Mouse (Mus musculus): ENCODE measurements at regions not wholly inside any gene's neighbourhood (a gene's known extent, or its start where the extent isn't known, plus 50 kb on each side); places are given as distances from the start of the nearest gene placed in this dataset.

DNA sequence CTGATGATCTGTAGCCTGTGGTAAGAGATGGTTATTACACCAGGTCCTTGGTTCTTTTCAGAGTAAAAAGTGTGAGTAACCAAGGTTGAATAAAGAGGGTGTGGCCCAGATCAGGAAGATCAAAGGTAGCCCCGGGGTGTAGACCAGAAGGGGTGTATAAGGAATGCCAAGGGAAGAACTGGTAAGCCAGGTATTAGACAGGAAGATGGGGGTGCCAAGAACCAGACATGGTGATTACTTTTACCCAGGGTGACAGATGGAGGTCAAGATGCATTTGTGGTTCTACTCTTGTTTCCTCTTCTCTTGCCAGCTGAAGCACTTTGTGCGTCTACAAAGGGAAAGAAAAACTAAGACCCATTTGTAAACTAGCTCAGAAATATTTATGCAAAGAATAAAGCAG, 420.3 kb downstream of the Cd109 start:
- Histone ChIP-seq H3K4me2 (replicated peaks) (no peak overlapping the region), H3K9ac (no peak overlapping the region), H3K4me3 (replicated peaks) (no peak overlapping the region), H3K36me3 (no peaks in the 10 kb centered on the region), H3K4me1 (replicated peaks) (no peaks in the 10 kb centered on the region; the same call in 1 of the 2 replicates), H3K27ac (no peak overlapping the region), H3K9me3 (no peaks in the 10 kb centered on the region), H3K27me3 (replicated peaks) (no peaks in the 10 kb centered on the region)
- ATAC-seq, result no peak
- WGBS, result 88% methylated on average over 2 of the region's 2 CpGs

DNA sequence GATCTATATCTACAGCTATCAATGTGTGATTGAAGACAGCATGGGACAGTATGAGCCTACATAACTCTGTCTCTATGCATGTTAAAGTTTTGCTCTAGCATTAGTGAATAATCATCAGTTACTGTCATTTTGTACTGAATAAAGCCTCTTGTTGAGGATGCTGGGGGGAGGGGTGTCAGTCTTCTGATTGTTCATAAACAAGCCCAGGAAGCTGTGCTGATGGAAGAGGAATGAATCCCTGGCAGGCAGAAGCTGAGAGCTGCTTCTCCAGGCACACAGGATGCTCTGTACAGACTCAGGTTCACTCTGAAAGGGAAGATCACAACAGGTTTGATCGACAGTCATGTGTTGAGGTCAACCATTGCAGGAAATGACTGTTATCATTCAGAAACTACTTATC, 421.7 kb downstream of the Cd109 start:
- 67% methylated on average over 1 of the region's 1 CpGs for WGBS
- H3K4me1 ChIP-seq (replicated peaks), result no peaks in the 10 kb centered on the region; the same call in 1 of the 2 replicates
- H3K4me2 ChIP-seq (replicated peaks), result no peak overlapping the region
- H3K27me3 ChIP-seq (replicated peaks), result no peaks in the 10 kb centered on the region
- H3K9ac ChIP-seq, result no peak overlapping the region
- no peak overlapping the region for H3K27ac ChIP-seq
- no peaks in the 10 kb centered on the region for H3K9me3 ChIP-seq
- no peak overlapping the region for H3K4me3 ChIP-seq (replicated peaks)
- no peaks in the 10 kb centered on the region for H3K36me3 ChIP-seq
- no peak for ATAC-seq

DNA sequence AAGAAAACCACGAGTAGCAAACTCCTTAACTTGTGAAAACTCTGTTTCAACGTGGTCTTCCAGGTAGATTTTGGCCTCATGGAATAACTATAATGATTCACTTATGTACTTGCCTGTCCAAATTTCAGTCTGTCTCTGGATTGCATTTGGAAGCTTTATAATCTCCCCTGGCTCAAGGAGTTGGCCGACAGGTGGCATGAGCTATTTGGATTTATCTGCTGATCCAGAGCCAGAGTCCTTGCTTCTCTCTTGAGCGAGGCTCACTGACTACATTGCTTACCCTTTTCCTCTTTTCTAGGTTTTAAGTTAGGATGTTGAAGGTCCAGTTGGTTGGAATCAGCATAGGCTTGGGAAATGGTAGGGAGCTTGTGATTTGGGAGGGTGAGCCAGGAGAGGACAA, 423.6 kb downstream of the Cd109 start:
- ATAC-seq, result no peak
- Histone ChIP-seq H3K9ac (no peak overlapping the region), H3K27ac (no peak overlapping the region), H3K9me3 (no peaks in the 10 kb centered on the region), H3K4me2 (replicated peaks) (no peak overlapping the region), H3K36me3 (no peaks in the 10 kb centered on the region), H3K27me3 (replicated peaks) (no peaks in the 10 kb centered on the region), H3K4me3 (replicated peaks) (no peak overlapping the region), H3K4me1 (replicated peaks) (no peaks in the 10 kb centered on the region; the same call in 1 of the 2 replicates)
- 82% methylated on average over 4 of the region's 4 CpGs for WGBS

DNA sequence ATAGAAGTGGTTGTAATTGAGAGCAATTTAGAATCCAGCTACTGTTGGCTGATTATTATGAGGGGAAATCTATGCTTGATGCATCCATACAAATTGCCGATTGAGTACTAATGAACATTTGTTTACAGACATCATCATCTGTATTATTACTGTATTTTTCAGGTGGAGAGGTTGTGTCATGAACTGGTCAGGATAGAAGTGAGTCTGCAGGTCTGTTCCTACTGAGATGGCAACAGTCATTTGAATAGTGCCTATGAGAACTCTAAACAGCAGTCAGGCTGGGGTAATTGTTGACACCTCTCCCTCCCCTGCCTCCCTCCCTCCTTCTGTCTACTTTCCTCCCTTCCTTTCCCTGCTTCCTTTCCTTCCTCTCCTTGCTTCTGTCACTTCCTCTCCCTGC, 429.0 kb downstream of the Cd109 start:
- H3K27me3 ChIP-seq (replicated peaks), result no peaks in the 10 kb centered on the region
- H3K36me3 ChIP-seq, result no peaks in the 10 kb centered on the region
- no peak overlapping the region for H3K27ac ChIP-seq
- no peak for ATAC-seq
- no peak overlapping the region for H3K9ac ChIP-seq
- 91% methylated on average over 1 of the region's 1 CpGs for WGBS
- no peaks in the 10 kb centered on the region for H3K4me1 ChIP-seq (replicated peaks)
- no peak overlapping the region for H3K4me2 ChIP-seq (replicated peaks)
- no peaks in the 10 kb centered on the region for H3K9me3 ChIP-seq
- H3K4me3 ChIP-seq (replicated peaks), result no peak overlapping the region

GRCm38 (mm10) chr9:79045314-79045713, 430.0 kb downstream of the Cd109 start:
- 5% methylated on average over 2 of the region's 2 CpGs for WGBS
- Histone ChIP-seq H3K4me2 (replicated peaks) (no peak overlapping the region), H3K27ac (no peak overlapping the region), H3K9me3 (no peaks in the 10 kb centered on the region), H3K4me3 (replicated peaks) (no peak overlapping the region), H3K27me3 (replicated peaks) (no peaks in the 10 kb centered on the region), H3K4me1 (replicated peaks) (no peaks in the 10 kb centered on the region), H3K36me3 (no peaks in the 10 kb centered on the region), H3K9ac (no peak overlapping the region)
- no peak for ATAC-seq

- Histone ChIP-seq H3K27ac (no peak overlapping the region), H3K36me3 (no peaks in the 10 kb centered on the region), H3K27me3 (replicated peaks) (no peaks in the 10 kb centered on the region), H3K9ac (no peak overlapping the region), H3K9me3 (no peaks in the 10 kb centered on the region), H3K4me1 (replicated peaks) (no peaks in the 10 kb centered on the region), H3K4me2 (replicated peaks) (no peak overlapping the region), H3K4me3 (replicated peaks) (no peak overlapping the region)
- WGBS, result 69% methylated on average over 3 of the region's 3 CpGs
- ATAC-seq, result no peak
These were observed 456.6 kb downstream of the Cd109 start for GRCm38 (mm10) chr9:79071961-79072360.

DNA sequence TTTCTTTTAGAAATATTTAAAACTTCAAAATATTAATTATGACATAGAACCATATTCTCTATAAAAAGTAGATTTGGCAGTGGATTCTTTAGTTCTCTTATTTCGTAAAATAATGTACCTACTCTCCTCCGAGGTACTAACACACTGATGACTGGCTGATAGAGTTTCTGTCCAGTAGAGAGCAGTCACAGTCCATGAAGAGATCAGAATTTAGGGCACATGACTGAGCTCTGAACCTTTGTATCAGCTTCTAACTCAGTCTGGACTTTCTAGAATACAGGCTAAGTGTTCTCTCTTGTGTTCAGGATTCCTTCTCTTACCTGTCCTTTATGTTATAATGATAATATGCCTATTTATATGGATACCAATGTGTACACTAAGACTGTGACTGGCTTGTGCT, 494.3 kb downstream of the Cd109 start:
- H3K27ac ChIP-seq, result no peak overlapping the region
- 78% methylated on average over 2 of the region's 2 CpGs for WGBS
- peak; percentile 77 for ATAC-seq
- no peak overlapping the region for H3K4me2 ChIP-seq (replicated peaks)
- H3K9ac ChIP-seq, result no peak overlapping the region
- no peaks in the 10 kb centered on the region for H3K36me3 ChIP-seq
- H3K4me1 ChIP-seq (replicated peaks), result no peaks in the 10 kb centered on the region
- no peaks in the 10 kb centered on the region for H3K9me3 ChIP-seq
- no peaks in the 10 kb centered on the region for H3K27me3 ChIP-seq (replicated peaks)
- no peak overlapping the region for H3K4me3 ChIP-seq (replicated peaks)

DNA sequence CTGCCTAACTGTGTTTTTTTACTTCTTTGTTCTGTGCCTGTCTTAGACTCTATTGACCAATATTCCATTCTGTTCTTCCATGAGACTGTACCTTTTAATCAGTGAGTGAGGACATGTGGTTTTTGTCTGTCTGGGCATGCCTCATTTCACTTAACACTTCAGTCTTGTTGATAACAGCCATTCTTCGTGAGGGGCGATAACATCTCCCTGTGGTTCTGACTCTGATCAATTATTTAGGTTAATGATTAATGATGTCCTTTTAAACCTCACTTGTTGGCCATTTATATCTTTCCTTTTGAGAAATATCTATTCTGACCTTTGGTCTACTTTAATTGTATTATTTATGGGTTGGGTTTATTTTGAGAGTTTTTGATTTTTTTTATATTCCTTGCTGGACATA, 496.0 kb downstream of the Cd109 start:
- Histone ChIP-seq H3K27me3 (replicated peaks) (no peaks in the 10 kb centered on the region), H3K27ac (no peak overlapping the region), H3K4me1 (replicated peaks) (no peaks in the 10 kb centered on the region), H3K36me3 (no peaks in the 10 kb centered on the region), H3K4me3 (replicated peaks) (no peak overlapping the region), H3K4me2 (replicated peaks) (no peak overlapping the region), H3K9ac (no peak overlapping the region), H3K9me3 (no peaks in the 10 kb centered on the region)
- ATAC-seq, result peak; percentile 96
- 57% methylated on average over 2 of the region's 2 CpGs for WGBS

DNA sequence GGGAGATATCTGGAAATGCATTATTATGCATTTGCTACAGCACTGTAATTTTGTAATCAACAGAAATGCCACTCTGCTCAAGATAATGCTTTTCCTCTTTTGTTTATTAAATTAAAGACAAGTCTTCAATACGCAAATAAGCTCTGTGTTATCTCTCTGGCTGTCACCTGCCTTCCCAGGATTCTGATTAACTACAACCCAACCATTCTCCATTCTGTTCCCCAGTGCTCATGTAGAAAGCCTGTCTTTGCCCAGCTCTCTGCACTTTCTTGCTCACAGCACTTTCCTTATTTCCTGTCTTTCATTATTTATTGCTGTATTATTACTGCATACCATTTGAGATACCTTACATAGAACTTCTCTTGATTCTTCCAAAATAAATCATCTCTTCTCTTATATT, 525.6 kb downstream of the Cd109 start:
- WGBS, result 54% methylated on average over 1 of the region's 1 CpGs
- no peak overlapping the region for H3K4me3 ChIP-seq (replicated peaks)
- no peak for ATAC-seq
- no peaks in the 10 kb centered on the region for H3K4me1 ChIP-seq (replicated peaks)
- H3K36me3 ChIP-seq, result no peaks in the 10 kb centered on the region
- no peaks in the 10 kb centered on the region for H3K27me3 ChIP-seq (replicated peaks)
- H3K9ac ChIP-seq, result no peak overlapping the region
- no peaks in the 10 kb centered on the region for H3K9me3 ChIP-seq
- H3K4me2 ChIP-seq (replicated peaks), result no peak overlapping the region
- no peak overlapping the region for H3K27ac ChIP-seq

- 65% methylated on average over 3 of the region's 3 CpGs for WGBS
- ATAC-seq, result no peak
- H3K9ac ChIP-seq, result no peak overlapping the region
- no peak overlapping the region for H3K4me3 ChIP-seq (replicated peaks)
- no peaks in the 10 kb centered on the region for H3K4me1 ChIP-seq (replicated peaks)
- H3K27ac ChIP-seq, result no peak overlapping the region
- H3K9me3 ChIP-seq, result no peaks in the 10 kb centered on the region
- no peak overlapping the region for H3K4me2 ChIP-seq (replicated peaks)
- H3K27me3 ChIP-seq (replicated peaks), result no peaks in the 10 kb centered on the region
- H3K36me3 ChIP-seq, result no peaks in the 10 kb centered on the region
These were observed 530.7 kb downstream of the Cd109 start for GRCm38 (mm10) chr9:79146004-79146403.

GRCm38 (mm10) chr9:79165596-79165995, 550.2 kb downstream of the Cd109 start:
- no peaks in the 10 kb centered on the region for H3K27me3 ChIP-seq (replicated peaks)
- no peaks in the 10 kb centered on the region for H3K36me3 ChIP-seq
- H3K9ac ChIP-seq, result no peak overlapping the region
- ATAC-seq, result no peak
- no peak overlapping the region for H3K27ac ChIP-seq
- no peak overlapping the region for H3K4me3 ChIP-seq (replicated peaks)
- no peaks in the 10 kb centered on the region for H3K9me3 ChIP-seq
- H3K4me1 ChIP-seq (replicated peaks), result no peaks in the 10 kb centered on the region
- no peak overlapping the region for H3K4me2 ChIP-seq (replicated peaks)
- WGBS, result 69% methylated on average over 2 of the region's 2 CpGs

GRCm38 (mm10) chr9:79173036-79173435, 545.6 kb downstream of the Col12a1 start:
- Histone ChIP-seq H3K4me2 (replicated peaks) (no peak overlapping the region), H3K27me3 (replicated peaks) (no peaks in the 10 kb centered on the region), H3K4me3 (replicated peaks) (no peak overlapping the region), H3K27ac (no peak overlapping the region), H3K9me3 (no peaks in the 10 kb centered on the region), H3K9ac (no peak overlapping the region), H3K4me1 (replicated peaks) (no peaks in the 10 kb centered on the region), H3K36me3 (no peaks in the 10 kb centered on the region)
- ATAC-seq, result no peak

GRCm38 (mm10) chr9:79179954-79180353, 538.7 kb downstream of the Col12a1 start:
- H3K27me3 ChIP-seq (replicated peaks), result no peaks in the 10 kb centered on the region
- ATAC-seq, result no peak
- H3K4me1 ChIP-seq (replicated peaks), result no peaks in the 10 kb centered on the region
- H3K4me2 ChIP-seq (replicated peaks), result no peak overlapping the region
- no peaks in the 10 kb centered on the region for H3K9me3 ChIP-seq
- H3K36me3 ChIP-seq, result no peaks in the 10 kb centered on the region
- 54% methylated on average over 2 of the region's 2 CpGs for WGBS
- no peak overlapping the region for H3K9ac ChIP-seq
- H3K27ac ChIP-seq, result no peak overlapping the region
- H3K4me3 ChIP-seq (replicated peaks), result no peak overlapping the region

- no peak overlapping the region for H3K9ac ChIP-seq
- 90% methylated on average over 2 of the region's 2 CpGs for WGBS
- H3K9me3 ChIP-seq, result no peaks in the 10 kb centered on the region
- H3K27ac ChIP-seq, result no peak overlapping the region
- H3K36me3 ChIP-seq, result no peaks in the 10 kb centered on the region
- H3K4me3 ChIP-seq (replicated peaks), result no peak overlapping the region
- ATAC-seq, result no peak
- no peak overlapping the region for H3K4me2 ChIP-seq (replicated peaks)
- no peaks in the 10 kb centered on the region for H3K27me3 ChIP-seq (replicated peaks)
- no peaks in the 10 kb centered on the region for H3K4me1 ChIP-seq (replicated peaks)
These were observed 523.2 kb downstream of the Col12a1 start for GRCm38 (mm10) chr9:79195420-79195819.

Data from intestine, embryonic 15.5 days (tissue).